Mouse (Mus musculus): Measurements from ENCODE around the gene Ranbp10. TPM values are rescaled to one million over a fixed set of nuclear protein-coding genes. Genes with fewer than 3 reads are reported as not detected.

The Ranbp10 gene
- polyA plus RNA-seq (2017; shearing (Covaris generic)) = 63.2 TPM

GRCm38 (mm10) chr8:105826861-105827848 is at the start of gene Ranbp10, which contains the start of gene Tsnaxip1:
Ranbp10 (minus strand) TSS chr8:105827350.
Tsnaxip1 (plus strand) TSS chr8:105827731.

GRCm38 (mm10) chr8:105860143-105860981 is 33.2 kb upstream of the Ranbp10 start, which contains the start of gene Nutf2:
Nutf2 (plus strand) TSS chr8:105860580.

GRCm38 (mm10) chr8:105854715-105855216 is 27.6 kb upstream of the Ranbp10 start, which contains the start of gene Thap11:
Thap11 (plus strand) TSS chr8:105855132.

GRCm38 (mm10) chr8:105853178-105853577 is 26.0 kb upstream of the Ranbp10 start, which contains the start of gene Cenpt:
Cenpt (minus strand) TSS chr8:105853278.

GRCm38 (mm10) chr8:105758277-105759108 is 68.7 kb downstream of the Ranbp10 start, which contains the start of gene Gfod2:
Gfod2 (minus strand) TSS chr8:105758664.

Other genes starting within 250 kb of the Ranbp10 start
- gene Ripor1, start 222.1 kb downstream of the Ranbp10 start, polyA plus RNA-seq (2017; shearing (Covaris generic)) = 11.9 TPM
- gene Ctcf, start 190.8 kb downstream of the Ranbp10 start, polyA plus RNA-seq (2017; shearing (Covaris generic)) = 168 TPM
- not detected for gene Agrp, start 190.0 kb downstream of the Ranbp10 start, polyA plus RNA-seq (2017; shearing (Covaris generic))
- gene Carmil2, start 141.1 kb downstream of the Ranbp10 start, polyA plus RNA-seq (2017; shearing (Covaris generic)) = 88.0 TPM
- 65.3 TPM for gene Acd, start 126.2 kb downstream of the Ranbp10 start, polyA plus RNA-seq (2017; shearing (Covaris generic))
- gene Pard6a, start 126.2 kb downstream of the Ranbp10 start, polyA plus RNA-seq (2017; shearing (Covaris generic)) = 19.9 TPM
- gene 4933405L10Rik, start 119.7 kb downstream of the Ranbp10 start, polyA plus RNA-seq (2017; shearing (Covaris generic)) = not detected
- gene Enkd1, start 119.1 kb downstream of the Ranbp10 start, polyA plus RNA-seq (2017; shearing (Covaris generic)) = 4.5 TPM
- 7.1 TPM for gene Gfod2, start 68.7 kb downstream of the Ranbp10 start, polyA plus RNA-seq (2017; shearing (Covaris generic))
- gene Tsnaxip1, start 381 bp upstream of the Ranbp10 start, polyA plus RNA-seq (2017; shearing (Covaris generic)) = not detected
- 18.8 TPM for gene Cenpt, start 25.9 kb upstream of the Ranbp10 start, polyA plus RNA-seq (2017; shearing (Covaris generic))
- 15.4 TPM for gene Thap11, start 27.8 kb upstream of the Ranbp10 start, polyA plus RNA-seq (2017; shearing (Covaris generic))
- 11.2 TPM for gene Nutf2, start 33.2 kb upstream of the Ranbp10 start, polyA plus RNA-seq (2017; shearing (Covaris generic))
- 77.2 TPM for gene Edc4, start 53.5 kb upstream of the Ranbp10 start, polyA plus RNA-seq (2017; shearing (Covaris generic))
- 1.1 TPM for gene Nrn1l, start 66.2 kb upstream of the Ranbp10 start, polyA plus RNA-seq (2017; shearing (Covaris generic))
- gene Pskh1, start 73.1 kb upstream of the Ranbp10 start, polyA plus RNA-seq (2017; shearing (Covaris generic)) = 18.5 TPM
- 0.59 TPM for gene Ctrl, start 106.5 kb upstream of the Ranbp10 start, polyA plus RNA-seq (2017; shearing (Covaris generic))
- 256 TPM for gene Psmb10, start 111.1 kb upstream of the Ranbp10 start, polyA plus RNA-seq (2017; shearing (Covaris generic))
- gene Lcat, start 116.0 kb upstream of the Ranbp10 start, polyA plus RNA-seq (2017; shearing (Covaris generic)) = not detected
- gene Slc12a4, start 138.7 kb upstream of the Ranbp10 start, polyA plus RNA-seq (2017; shearing (Covaris generic)) = 13.7 TPM
- 0.22 TPM for gene Dpep3, start 152.1 kb upstream of the Ranbp10 start, polyA plus RNA-seq (2017; shearing (Covaris generic))
- 40.4 TPM for gene Dus2, start 164.0 kb upstream of the Ranbp10 start, polyA plus RNA-seq (2017; shearing (Covaris generic))
- gene Dpep2nb, start 178.6 kb upstream of the Ranbp10 start, polyA plus RNA-seq (2017; shearing (Covaris generic)) = 0.74 TPM
- 7.5 TPM for gene Ddx28, start 184.5 kb upstream of the Ranbp10 start, polyA plus RNA-seq (2017; shearing (Covaris generic))
- gene Nfatc3, start 231.5 kb upstream of the Ranbp10 start, polyA plus RNA-seq (2017; shearing (Covaris generic)) = 187 TPM

Data from effector memory CD4-positive, alpha-beta T cell, adult 7 months (primary cell).